Mouse (Mus musculus): ENCODE results near the gene Cttnbp2nl. TPM values are rescaled to one million over a fixed set of nuclear protein-coding genes. Genes with fewer than 3 reads are reported as not detected.

Gene Cttnbp2nl
- total and polyA plus RNA-seq, 2 experiments from 2014 or later = 24.9 to 42.4 TPM

DNA sequence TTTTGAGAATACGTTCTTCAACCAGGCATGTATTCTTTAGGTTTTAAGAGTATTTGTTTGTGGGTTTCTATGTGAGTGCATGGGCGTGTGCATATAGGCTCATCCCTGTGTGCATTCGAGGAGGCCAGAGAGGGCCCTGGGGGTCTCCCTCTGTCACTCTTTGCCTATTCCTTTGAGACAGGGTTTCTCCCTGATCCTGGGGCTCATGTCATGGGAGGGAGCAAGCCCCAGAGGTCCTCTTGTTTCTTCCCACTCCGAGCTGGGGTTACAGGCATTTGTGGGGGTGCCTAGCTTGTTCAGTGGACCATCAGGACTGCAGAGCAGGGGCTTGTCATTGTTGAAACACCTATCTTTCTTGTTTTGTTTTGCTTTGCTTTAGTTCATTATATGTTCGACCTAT lies 65.1 kb downstream of the Cttnbp2nl start:
- no peaks in the 10 kb centered on the region for H3K9me3 ChIP-seq (ENCODE audit: low read length)
- H3K4me3 ChIP-seq (ENCODE audit: low read length) = no peak overlapping the region
- WGBS = 79% methylated on average over 5 of the region's 5 CpGs
- H3K36me3 ChIP-seq (ENCODE audit: insufficient read depth, low read length) = no peaks in the 10 kb centered on the region
- no peak overlapping the region for H3K27ac ChIP-seq
- no peak overlapping the region for H3K4me2 ChIP-seq (ENCODE audit: low read depth, low read length)
- no peak for TF ChIP-seq CTCF (IDR thresholded peaks at IDR 0.05; ENCODE audit: low read depth)
- no peak for DNase-seq (ENCODE audit: low spot score)
- no peak for ATAC-seq
- H3K27me3 ChIP-seq (ENCODE audit: insufficient read depth, low read length) = no peaks in the 10 kb centered on the region
- H3K4me1 ChIP-seq (ENCODE audit: insufficient read depth, low read length) = no peaks in the 10 kb centered on the region
- H3K9ac ChIP-seq (replicated peaks; ENCODE audit: low read length) = no peak overlapping the region

DNA sequence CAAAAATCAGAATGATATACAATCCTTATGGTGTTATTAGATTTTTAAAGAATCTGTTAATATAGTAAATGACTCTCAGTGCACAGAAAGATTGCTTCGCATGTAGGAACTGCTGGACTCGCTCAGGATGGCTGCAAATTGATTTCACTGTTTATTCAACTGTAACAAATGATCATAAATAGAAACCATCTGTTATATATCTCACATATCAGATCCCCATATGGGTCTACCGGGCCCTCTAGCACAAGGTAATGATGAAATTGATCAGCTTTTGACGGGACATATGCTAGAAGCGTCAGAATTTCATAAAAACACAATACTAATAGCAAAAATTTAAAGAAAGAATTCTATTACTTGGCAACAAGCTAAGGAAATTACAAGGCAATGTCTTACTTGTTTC lies 73.2 kb downstream of the Cttnbp2nl start:
- Histone ChIP-seq H3K4me3 (ENCODE audit: low read length) (no peak overlapping the region), H3K4me2 (ENCODE audit: low read depth, low read length) (no peak overlapping the region), H3K9me3 (ENCODE audit: low read length) (no peaks in the 10 kb centered on the region), H3K36me3 (ENCODE audit: insufficient read depth, low read length) (no peaks in the 10 kb centered on the region), H3K27me3 (ENCODE audit: insufficient read depth, low read length) (no peaks in the 10 kb centered on the region), H3K4me1 (ENCODE audit: insufficient read depth, low read length) (no peaks in the 10 kb centered on the region), H3K27ac (no peak overlapping the region), H3K9ac (replicated peaks; ENCODE audit: low read length) (no peak overlapping the region)
- ATAC-seq (no peak), DNase-seq (ENCODE audit: low spot score) (no peak)
- 54% methylated on average over 5 of the region's 5 CpGs for WGBS
- no peak for TF ChIP-seq CTCF (IDR thresholded peaks at IDR 0.05; ENCODE audit: low read depth)

DNA sequence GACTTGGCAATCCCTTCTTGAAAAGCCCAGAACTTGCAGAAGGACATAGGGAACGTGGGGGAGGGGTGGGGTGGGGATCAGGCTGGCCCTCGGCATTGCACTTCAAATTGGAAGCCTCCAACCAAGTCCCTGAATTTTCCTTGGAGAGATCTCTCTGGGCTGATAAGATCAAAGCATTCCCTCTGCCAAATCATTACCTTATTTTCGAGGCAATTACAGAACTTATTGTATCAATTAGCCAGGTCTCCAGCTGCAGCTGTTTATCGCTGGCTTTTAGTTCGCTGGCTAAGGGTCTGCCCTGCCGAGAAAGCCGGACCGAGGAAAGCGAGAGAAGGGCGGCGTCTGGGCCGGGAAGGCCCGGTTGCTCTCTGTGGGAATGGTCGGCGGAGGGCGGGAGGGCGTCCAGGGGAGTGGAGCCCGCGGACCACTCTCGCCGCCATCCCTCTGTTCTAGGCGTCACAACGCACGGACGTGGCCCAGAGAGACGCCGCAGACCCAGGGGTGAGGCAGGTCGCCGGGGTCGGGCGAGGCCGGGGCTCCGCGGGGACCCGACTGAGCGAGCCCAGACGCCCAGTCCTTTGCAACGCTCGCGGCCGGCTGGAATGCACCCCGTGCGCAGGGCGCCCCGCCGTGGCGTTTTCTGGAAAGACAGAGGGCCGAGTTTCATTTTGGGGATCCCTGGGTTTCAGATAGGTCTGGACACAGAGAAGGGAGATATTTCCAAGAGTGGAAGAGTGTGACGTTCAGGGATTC lies 85.2 kb downstream of the Cttnbp2nl start:
- peak overlapping the region; percentile 58 for H3K9ac ChIP-seq (replicated peaks; ENCODE audit: low read length)
- H3K27me3 ChIP-seq (ENCODE audit: insufficient read depth, low read length) = peaks cover 7% of the 10 kb centered on the region; the same call in 1 of the 2 replicates
- no peaks in the 10 kb centered on the region for H3K36me3 ChIP-seq (ENCODE audit: insufficient read depth, low read length)
- H3K4me1 ChIP-seq (ENCODE audit: insufficient read depth, low read length) = no peaks in the 10 kb centered on the region
- no peaks in the 10 kb centered on the region for H3K9me3 ChIP-seq (ENCODE audit: low read length)
- TF ChIP-seq CTCF (IDR thresholded peaks at IDR 0.05; ENCODE audit: low read depth) = peak; percentile 63
- DNase-seq (ENCODE audit: low spot score) (peak; percentile 75), ATAC-seq (peak; percentile 76)
- 1% methylated on average over 47 of the region's 49 CpGs for WGBS
- 0 out of 2 replicates have a peak overlapping the region, but pooled peaks have one; percentile 32 for H3K27ac ChIP-seq
- H3K4me3 ChIP-seq (ENCODE audit: low read length) = peak overlapping the region; percentile 48
- peak overlapping the region; percentile 72 for H3K4me2 ChIP-seq (ENCODE audit: low read depth, low read length)

- H3K27me3 ChIP-seq (ENCODE audit: insufficient read depth, low read length) = peaks cover 12% of the 10 kb centered on the region; the same call in 1 of the 2 replicates
- H3K9ac ChIP-seq (replicated peaks; ENCODE audit: low read length) = no peak overlapping the region
- no peak overlapping the region for H3K4me2 ChIP-seq (ENCODE audit: low read depth, low read length)
- H3K4me3 ChIP-seq (ENCODE audit: low read length) = no peak overlapping the region
- ATAC-seq (no peak), DNase-seq (ENCODE audit: low spot score) (no peak)
- no peak overlapping the region for H3K27ac ChIP-seq
- no peaks in the 10 kb centered on the region for H3K9me3 ChIP-seq (ENCODE audit: low read length)
- 81% methylated on average over 7 of the region's 7 CpGs for WGBS
- TF ChIP-seq CTCF (IDR thresholded peaks at IDR 0.05; ENCODE audit: low read depth) = no peak
- H3K36me3 ChIP-seq (ENCODE audit: insufficient read depth, low read length) = no peaks in the 10 kb centered on the region
- no peaks in the 10 kb centered on the region for H3K4me1 ChIP-seq (ENCODE audit: insufficient read depth, low read length)
These were observed 86.9 kb downstream of the Cttnbp2nl start for GRCm38 (mm10) chr3:104965991-104966554.

DNA sequence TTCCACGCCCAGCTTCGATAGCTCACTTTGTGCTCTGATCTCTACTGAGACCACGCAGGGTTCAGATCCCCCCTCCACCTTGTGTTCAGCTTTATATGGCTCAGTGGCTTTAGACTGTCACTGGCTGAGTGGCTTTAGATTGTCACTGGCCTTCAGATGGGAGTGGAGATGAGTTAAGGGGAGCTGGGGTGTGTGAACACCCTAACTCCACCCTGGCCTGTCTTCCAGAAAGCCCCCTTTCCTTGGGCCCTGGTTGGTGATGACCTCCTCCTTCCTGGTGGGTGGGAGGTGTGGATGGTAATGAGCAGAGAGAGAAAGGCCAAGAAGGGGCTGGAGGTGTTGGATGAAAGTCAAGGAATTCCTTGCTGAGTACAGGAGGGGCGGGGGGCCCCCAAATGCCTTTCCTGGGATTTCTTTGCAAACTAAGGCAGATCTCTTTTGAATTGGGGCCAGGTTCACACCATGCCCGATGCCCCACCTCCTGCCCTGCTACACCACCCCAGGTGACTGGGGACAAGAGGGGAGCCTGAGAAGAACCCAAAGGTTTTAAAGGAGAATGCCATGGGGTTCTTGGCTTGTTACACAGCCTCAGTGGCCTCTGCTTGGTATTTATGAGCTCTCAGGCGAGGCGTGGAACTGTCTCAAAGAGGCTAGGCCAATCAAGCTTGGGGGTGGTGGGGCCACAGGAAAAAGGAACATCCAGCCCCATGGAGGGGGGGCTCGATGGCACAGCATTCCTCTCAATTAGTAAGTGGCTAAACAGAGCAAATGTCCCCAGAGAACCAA lies 87.7 kb downstream of the Cttnbp2nl start:
- no peak overlapping the region for H3K4me3 ChIP-seq (ENCODE audit: low read length)
- no peak overlapping the region for H3K4me2 ChIP-seq (ENCODE audit: low read depth, low read length)
- no peak overlapping the region for H3K9ac ChIP-seq (replicated peaks; ENCODE audit: low read length)
- no peaks in the 10 kb centered on the region for H3K4me1 ChIP-seq (ENCODE audit: insufficient read depth, low read length)
- ATAC-seq = no peak
- no peaks in the 10 kb centered on the region for H3K36me3 ChIP-seq (ENCODE audit: insufficient read depth, low read length)
- TF ChIP-seq CTCF (IDR thresholded peaks at IDR 0.05; ENCODE audit: low read depth) = no peak
- no peak for DNase-seq (ENCODE audit: low spot score)
- H3K27me3 ChIP-seq (ENCODE audit: insufficient read depth, low read length) = peaks cover 12% of the 10 kb centered on the region; the same call in 1 of the 2 replicates
- no peak overlapping the region for H3K27ac ChIP-seq
- 67% methylated on average over 8 of the region's 8 CpGs for WGBS
- H3K9me3 ChIP-seq (ENCODE audit: low read length) = no peaks in the 10 kb centered on the region

DNA sequence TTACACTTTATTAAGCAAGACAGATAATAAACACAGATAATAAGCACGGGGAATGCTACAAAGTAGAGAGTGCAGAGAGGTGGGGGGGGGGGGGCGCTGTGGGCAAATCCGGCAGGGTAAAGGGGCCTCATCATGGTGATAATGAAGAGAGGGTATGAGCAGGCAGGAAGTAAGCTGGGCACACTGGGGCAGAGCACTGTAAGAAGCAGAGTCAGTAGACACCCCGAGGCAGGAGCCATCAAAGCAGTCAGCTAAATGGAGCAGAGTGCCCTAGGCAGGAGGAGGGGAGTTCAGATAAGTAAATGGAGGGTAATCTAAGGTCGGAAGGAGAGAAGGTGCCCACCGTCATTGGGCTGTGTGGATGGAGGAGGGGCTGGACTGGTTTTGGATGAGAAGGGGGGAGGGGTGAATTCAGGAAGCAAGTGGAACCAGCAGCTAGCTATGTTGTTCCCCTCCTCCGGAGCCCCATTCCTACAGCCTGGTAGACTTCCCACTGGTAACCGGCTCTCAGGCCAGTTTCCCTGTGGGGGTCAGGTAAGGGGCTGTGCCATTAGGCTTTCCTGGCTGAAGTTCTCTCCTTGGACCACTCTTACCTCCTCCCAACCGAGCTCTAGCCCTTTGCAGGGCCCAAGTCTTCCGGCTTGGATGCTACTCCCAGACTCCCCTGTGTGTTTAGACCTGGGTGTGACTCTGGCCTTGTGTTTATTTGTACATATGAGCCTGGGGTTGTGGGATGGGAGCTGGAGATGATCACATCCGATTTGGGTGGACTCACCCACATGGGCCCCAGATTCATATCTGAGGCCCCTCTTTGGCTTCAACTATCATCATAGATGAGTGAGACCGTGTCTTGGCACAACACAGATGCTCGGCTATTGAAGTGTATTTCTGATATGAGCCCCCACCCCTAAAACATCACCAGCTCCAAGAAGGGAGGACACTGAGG lies 89.3 kb downstream of the Cttnbp2nl start:
- Histone ChIP-seq H3K4me3 (ENCODE audit: low read length) (no peak overlapping the region), H3K4me2 (ENCODE audit: low read depth, low read length) (no peak overlapping the region), H3K36me3 (ENCODE audit: insufficient read depth, low read length) (no peaks in the 10 kb centered on the region), H3K9ac (replicated peaks; ENCODE audit: low read length) (no peak overlapping the region), H3K27ac (no peak overlapping the region), H3K27me3 (ENCODE audit: insufficient read depth, low read length) (peaks cover 12% of the 10 kb centered on the region; the same call in 1 of the 2 replicates), H3K9me3 (ENCODE audit: low read length) (no peaks in the 10 kb centered on the region), H3K4me1 (ENCODE audit: insufficient read depth, low read length) (no peaks in the 10 kb centered on the region)
- TF ChIP-seq CTCF (IDR thresholded peaks at IDR 0.05; ENCODE audit: low read depth) = no peak
- no peak for ATAC-seq
- DNase-seq (ENCODE audit: low spot score) = no peak
- WGBS = 33% methylated on average over 13 of the region's 13 CpGs
